Mouse (Mus musculus) activated CD4-positive, CD25-positive, alpha-beta regulatory T cell, adult 4 months (primary cell): Measurements from ENCODE around the gene Arhgap33. TPM values are rescaled to one million over a fixed set of nuclear protein-coding genes. Genes with fewer than 3 reads are reported as not detected.
A peak's percentile ranks its signal among the peaks of the same experiment; 100 is the strongest.
"Not testable (repeated sequence)": the region's sequence is repeated elsewhere in the genome, so short reads cannot be mapped to it uniquely, and the experiment has no call there.

ENCODE experiments used
- ATAC-seq: one replicate; pipeline ENCODE4 v1.8.0; 2017
- polyA plus RNA-seq, 2 experiments: library from polyadenylated mRNA; unstranded; fragments of 100-300 nt; shearing (Covaris generic); gene quantifications; one replicate each; pipeline ENCODE4 v1.2.1; 2017

The Arhgap33 gene
- polyA plus RNA-seq, 2 experiments from 2014 or later: 1.0 to 1.1 TPM

GRCm38 (mm10) chr7:30552102-30553020, 17.5 kb upstream of the Arhgap33 start, which contains the start of the genes Hspb6 and Proser3:
Hspb6 (plus strand) TSS chr7:30552178.
Proser3 (minus strand) TSS chr7:30552299.
- ATAC-seq: peak; percentile 93

GRCm38 (mm10) chr7:30551445-30552101, 16.7 kb upstream of the Arhgap33 start:
- peak; percentile 61 for ATAC-seq

- no peak for ATAC-seq
Measured at GRCm38 (mm10) chr7:30550603-30551002, 15.7 kb upstream of the Arhgap33 start.

GRCm38 (mm10) chr7:30549880-30550279, 15.0 kb upstream of the Arhgap33 start:
- no peak for ATAC-seq

- no peak for ATAC-seq
Measured at GRCm38 (mm10) chr7:30544327-30544726, 9.5 kb upstream of the Arhgap33 start.

- ATAC-seq: no peak
Measured at GRCm38 (mm10) chr7:30540572-30540971, 5.7 kb upstream of the Arhgap33 start.

- ATAC-seq: no peak
Measured at GRCm38 (mm10) chr7:30533941-30534632, 773 bp downstream of the Arhgap33 start.

- ATAC-seq: no peak
Measured at GRCm38 (mm10) chr7:30532931-30533330, 1.9 kb downstream of the Arhgap33 start.

- ATAC-seq: no peak
Measured at GRCm38 (mm10) chr7:30531291-30531815, 3.5 kb downstream of the Arhgap33 start.

- ATAC-seq: no peak
Measured at GRCm38 (mm10) chr7:30526981-30527380, 7.9 kb downstream of the Arhgap33 start.

- ATAC-seq: no peak
Measured at GRCm38 (mm10) chr7:30526399-30526798, 8.5 kb downstream of the Arhgap33 start.

GRCm38 (mm10) chr7:30525954-30526353, 8.9 kb downstream of the Arhgap33 start:
- ATAC-seq: no peak

GRCm38 (mm10) chr7:30524487-30524886, 10.4 kb downstream of the Arhgap33 start:
- ATAC-seq: no peak

GRCm38 (mm10) chr7:30522871-30523270, 12.0 kb downstream of the Arhgap33 start:
- no peak for ATAC-seq

GRCm38 (mm10) chr7:30520856-30521255, 14.0 kb downstream of the Arhgap33 start:
- ATAC-seq: no peak

- ATAC-seq: no peak
Measured at GRCm38 (mm10) chr7:30520396-30520795, 14.5 kb downstream of the Arhgap33 start.

GRCm38 (mm10) chr7:30518325-30518724, 16.5 kb downstream of the Arhgap33 start:
- no peak for ATAC-seq

GRCm38 (mm10) chr7:30515003-30515760, 19.7 kb downstream of the Arhgap33 start:
- ATAC-seq: no peak

- ATAC-seq: no peak
Measured at GRCm38 (mm10) chr7:30508061-30508460, 26.8 kb downstream of the Arhgap33 start.

GRCm38 (mm10) chr7:30501159-30501558, 33.7 kb downstream of the Arhgap33 start:
- ATAC-seq: not testable (repeated sequence)

GRCm38 (mm10) chr7:30495506-30496042, 39.3 kb downstream of the Arhgap33 start:
- ATAC-seq: not testable (repeated sequence)
